Mouse (Mus musculus): Measurements from ENCODE around the gene Adamts17. TPM values are rescaled to one million over a fixed set of nuclear protein-coding genes. Genes with fewer than 3 reads are reported as not detected.

Gene Adamts17
- polyA plus RNA-seq, 1 experiment from 2014 or later: 2.6 TPM

GRCm38 (mm10) chr7:66931291-66931690, 91.8 kb downstream of the Adamts17 start:
- H3K9me3 ChIP-seq (ENCODE audit: control insufficient read depth, low read length): no peaks in the 10 kb centered on the region
- ATAC-seq (ENCODE audit: low FRiP score, low TSS enrichment) (no peak), DNase-seq (no peak)
- no peak overlapping the region for H3K27ac ChIP-seq (replicated peaks; ENCODE audit: low read depth, low read length)
- no peak overlapping the region for H3K9ac ChIP-seq (replicated peaks; ENCODE audit: low read length)
- WGBS: 97% methylated on average over 1 of the region's 1 CpGs
- no peaks in the 10 kb centered on the region for H3K36me3 ChIP-seq (ENCODE audit: control insufficient read depth, insufficient read depth, low read length)
- no peaks in the 10 kb centered on the region for H3K27me3 ChIP-seq (ENCODE audit: control insufficient read depth, insufficient read depth, low read length)
- no peaks in the 10 kb centered on the region for H3K4me1 ChIP-seq (ENCODE audit: control insufficient read depth, insufficient read depth, low read length)
- no peak overlapping the region for H3K4me2 ChIP-seq (ENCODE audit: low read length)
- H3K4me3 ChIP-seq (replicated peaks; ENCODE audit: low read depth, low read length): no peak overlapping the region

GRCm38 (mm10) chr7:66933251-66933650, 93.7 kb downstream of the Adamts17 start:
- H3K36me3 ChIP-seq (ENCODE audit: control insufficient read depth, insufficient read depth, low read length): no peaks in the 10 kb centered on the region
- no peak for ATAC-seq (ENCODE audit: low FRiP score, low TSS enrichment)
- no peaks in the 10 kb centered on the region for H3K27me3 ChIP-seq (ENCODE audit: control insufficient read depth, insufficient read depth, low read length)
- H3K9ac ChIP-seq (replicated peaks; ENCODE audit: low read length): no peak overlapping the region
- WGBS: 45% methylated on average over 4 of the region's 4 CpGs
- H3K27ac ChIP-seq (replicated peaks; ENCODE audit: low read depth, low read length): no peak overlapping the region
- H3K4me1 ChIP-seq (ENCODE audit: control insufficient read depth, insufficient read depth, low read length): no peaks in the 10 kb centered on the region
- no peak overlapping the region for H3K4me3 ChIP-seq (replicated peaks; ENCODE audit: low read depth, low read length)
- H3K9me3 ChIP-seq (ENCODE audit: control insufficient read depth, low read length): no peaks in the 10 kb centered on the region
- DNase-seq: no peak
- no peak overlapping the region for H3K4me2 ChIP-seq (ENCODE audit: low read length)

GRCm38 (mm10) chr7:66934062-66934461, 94.5 kb downstream of the Adamts17 start:
- DNase-seq (peak; percentile 29), ATAC-seq (ENCODE audit: low FRiP score, low TSS enrichment) (no peak)
- Histone ChIP-seq H3K27me3 (ENCODE audit: control insufficient read depth, insufficient read depth, low read length) (no peaks in the 10 kb centered on the region), H3K36me3 (ENCODE audit: control insufficient read depth, insufficient read depth, low read length) (no peaks in the 10 kb centered on the region), H3K4me2 (ENCODE audit: low read length) (no peak overlapping the region), H3K4me1 (ENCODE audit: control insufficient read depth, insufficient read depth, low read length) (no peaks in the 10 kb centered on the region), H3K27ac (replicated peaks; ENCODE audit: low read depth, low read length) (no peak overlapping the region), H3K9me3 (ENCODE audit: control insufficient read depth, low read length) (no peaks in the 10 kb centered on the region), H3K9ac (replicated peaks; ENCODE audit: low read length) (no peak overlapping the region), H3K4me3 (replicated peaks; ENCODE audit: low read depth, low read length) (no peak overlapping the region)
- 76% methylated on average over 6 of the region's 6 CpGs for WGBS

GRCm38 (mm10) chr7:66935041-66935440, 95.5 kb downstream of the Adamts17 start:
- no peak overlapping the region for H3K27ac ChIP-seq (replicated peaks; ENCODE audit: low read depth, low read length)
- no peaks in the 10 kb centered on the region for H3K4me1 ChIP-seq (ENCODE audit: control insufficient read depth, insufficient read depth, low read length)
- no peak overlapping the region for H3K4me3 ChIP-seq (replicated peaks; ENCODE audit: low read depth, low read length)
- no peaks in the 10 kb centered on the region for H3K36me3 ChIP-seq (ENCODE audit: control insufficient read depth, insufficient read depth, low read length)
- H3K9me3 ChIP-seq (ENCODE audit: control insufficient read depth, low read length): no peaks in the 10 kb centered on the region
- WGBS: 83% methylated on average over 6 of the region's 6 CpGs
- H3K27me3 ChIP-seq (ENCODE audit: control insufficient read depth, insufficient read depth, low read length): no peaks in the 10 kb centered on the region
- ATAC-seq (ENCODE audit: low FRiP score, low TSS enrichment): no peak
- H3K4me2 ChIP-seq (ENCODE audit: low read length): no peak overlapping the region
- no peak overlapping the region for H3K9ac ChIP-seq (replicated peaks; ENCODE audit: low read length)
- no peak for DNase-seq

- 85% methylated on average over 8 of the region's 8 CpGs for WGBS
- no peaks in the 10 kb centered on the region for H3K27me3 ChIP-seq (ENCODE audit: control insufficient read depth, insufficient read depth, low read length)
- no peak overlapping the region for H3K4me2 ChIP-seq (ENCODE audit: low read length)
- no peak for ATAC-seq (ENCODE audit: low FRiP score, low TSS enrichment)
- no peak overlapping the region for H3K27ac ChIP-seq (replicated peaks; ENCODE audit: low read depth, low read length)
- H3K9ac ChIP-seq (replicated peaks; ENCODE audit: low read length): no peak overlapping the region
- H3K9me3 ChIP-seq (ENCODE audit: control insufficient read depth, low read length): no peaks in the 10 kb centered on the region
- H3K36me3 ChIP-seq (ENCODE audit: control insufficient read depth, insufficient read depth, low read length): no peaks in the 10 kb centered on the region
- DNase-seq: peak; percentile 40
- H3K4me3 ChIP-seq (replicated peaks; ENCODE audit: low read depth, low read length): no peak overlapping the region
- H3K4me1 ChIP-seq (ENCODE audit: control insufficient read depth, insufficient read depth, low read length): no peaks in the 10 kb centered on the region
These were observed 96.7 kb downstream of the Adamts17 start for GRCm38 (mm10) chr7:66936042-66936755.

GRCm38 (mm10) chr7:66936911-66937310, 97.4 kb downstream of the Adamts17 start:
- Histone ChIP-seq H3K27ac (replicated peaks; ENCODE audit: low read depth, low read length) (no peak overlapping the region), H3K4me2 (ENCODE audit: low read length) (no peak overlapping the region), H3K36me3 (ENCODE audit: control insufficient read depth, insufficient read depth, low read length) (no peaks in the 10 kb centered on the region), H3K9ac (replicated peaks; ENCODE audit: low read length) (no peak overlapping the region), H3K4me3 (replicated peaks; ENCODE audit: low read depth, low read length) (no peak overlapping the region), H3K9me3 (ENCODE audit: control insufficient read depth, low read length) (no peaks in the 10 kb centered on the region), H3K27me3 (ENCODE audit: control insufficient read depth, insufficient read depth, low read length) (no peaks in the 10 kb centered on the region), H3K4me1 (ENCODE audit: control insufficient read depth, insufficient read depth, low read length) (no peaks in the 10 kb centered on the region)
- ATAC-seq (ENCODE audit: low FRiP score, low TSS enrichment): no peak
- no peak for DNase-seq
- WGBS: 77% methylated on average over 2 of the region's 2 CpGs

- no peak overlapping the region for H3K9ac ChIP-seq (replicated peaks; ENCODE audit: low read length)
- H3K36me3 ChIP-seq (ENCODE audit: control insufficient read depth, insufficient read depth, low read length): no peaks in the 10 kb centered on the region
- H3K27ac ChIP-seq (replicated peaks; ENCODE audit: low read depth, low read length): no peak overlapping the region
- 46% methylated on average over 13 of the region's 13 CpGs for WGBS
- no peak overlapping the region for H3K4me2 ChIP-seq (ENCODE audit: low read length)
- H3K9me3 ChIP-seq (ENCODE audit: control insufficient read depth, low read length): no peaks in the 10 kb centered on the region
- no peaks in the 10 kb centered on the region for H3K4me1 ChIP-seq (ENCODE audit: control insufficient read depth, insufficient read depth, low read length)
- no peaks in the 10 kb centered on the region for H3K27me3 ChIP-seq (ENCODE audit: control insufficient read depth, insufficient read depth, low read length)
- H3K4me3 ChIP-seq (replicated peaks; ENCODE audit: low read depth, low read length): no peak overlapping the region
- ATAC-seq (ENCODE audit: low FRiP score, low TSS enrichment) (no peak), DNase-seq (peak; percentile 18)
These were observed 99.7 kb downstream of the Adamts17 start for GRCm38 (mm10) chr7:66938988-66939783.

- H3K4me2 ChIP-seq (ENCODE audit: low read length): no peak overlapping the region
- H3K36me3 ChIP-seq (ENCODE audit: control insufficient read depth, insufficient read depth, low read length): no peaks in the 10 kb centered on the region
- H3K4me1 ChIP-seq (ENCODE audit: control insufficient read depth, insufficient read depth, low read length): no peaks in the 10 kb centered on the region
- no peak overlapping the region for H3K9ac ChIP-seq (replicated peaks; ENCODE audit: low read length)
- no peak overlapping the region for H3K27ac ChIP-seq (replicated peaks; ENCODE audit: low read depth, low read length)
- no peak for DNase-seq
- no peaks in the 10 kb centered on the region for H3K9me3 ChIP-seq (ENCODE audit: control insufficient read depth, low read length)
- ATAC-seq (ENCODE audit: low FRiP score, low TSS enrichment): no peak
- H3K4me3 ChIP-seq (replicated peaks; ENCODE audit: low read depth, low read length): no peak overlapping the region
- 78% methylated on average over 4 of the region's 4 CpGs for WGBS
- no peaks in the 10 kb centered on the region for H3K27me3 ChIP-seq (ENCODE audit: control insufficient read depth, insufficient read depth, low read length)
These were observed 101.2 kb downstream of the Adamts17 start for GRCm38 (mm10) chr7:66940761-66941160.

GRCm38 (mm10) chr7:66949006-66949405, 109.5 kb downstream of the Adamts17 start:
- no peak overlapping the region for H3K9ac ChIP-seq (replicated peaks; ENCODE audit: low read length)
- no peaks in the 10 kb centered on the region for H3K36me3 ChIP-seq (ENCODE audit: control insufficient read depth, insufficient read depth, low read length)
- no peak overlapping the region for H3K27ac ChIP-seq (replicated peaks; ENCODE audit: low read depth, low read length)
- DNase-seq (no peak), ATAC-seq (ENCODE audit: low FRiP score, low TSS enrichment) (no peak)
- no peak overlapping the region for H3K4me2 ChIP-seq (ENCODE audit: low read length)
- H3K9me3 ChIP-seq (ENCODE audit: control insufficient read depth, low read length): no peaks in the 10 kb centered on the region
- no peaks in the 10 kb centered on the region for H3K4me1 ChIP-seq (ENCODE audit: control insufficient read depth, insufficient read depth, low read length)
- no peak overlapping the region for H3K4me3 ChIP-seq (replicated peaks; ENCODE audit: low read depth, low read length)
- H3K27me3 ChIP-seq (ENCODE audit: control insufficient read depth, insufficient read depth, low read length): no peaks in the 10 kb centered on the region
- 95% methylated on average over 3 of the region's 3 CpGs for WGBS
